Mouse (Mus musculus): ENCODE measurements around the gene Cwc22.

GRCm38 (mm10) chr2:77893505-77893904 lies 52.7 kb downstream of the Cwc22 start:
- no peak for TF ChIP-seq CTCF (IDR thresholded peaks at IDR 0.05; ENCODE audit: low read depth)
- no peak for TF ChIP-seq EP300 (IDR thresholded peaks at IDR 0.05; ENCODE audit: low read depth)
